Mouse (Mus musculus) olfactory bulb, adult 2 months (tissue): ENCODE measurements around the gene Tnnc2.

ENCODE experiments used
- CTCF ChIP-seq: fragments of 200-500 bp; IDR thresholded peaks from 2 replicates; pipeline ENCODE4 v1.5.1; 2012; ENCODE audit warnings: low read depth, mild to moderate bottlenecking, low read length, moderate library complexity; ENCODE audit not compliant: insufficient read depth
- POLR2A ChIP-seq: fragments of 200-500 bp; IDR thresholded peaks from 2 replicates; pipeline ENCODE4 v1.6.1; 2012; ENCODE audit warnings: mild to moderate bottlenecking, low read depth, low read length, moderate library complexity; ENCODE audit not compliant: insufficient read depth

- TF ChIP-seq CTCF (no peak), POLR2A (no peak)
These were observed 6.7 kb upstream of the Tnnc2 start for GRCm38 (mm10) chr2:164786388-164786885.
